Mouse (Mus musculus) spleen, adult 10 weeks (tissue): ENCODE results near the gene Dennd1a. TPM values are rescaled to one million over a fixed set of nuclear protein-coding genes. Genes with fewer than 3 reads are reported as not detected.

ENCODE experiments used
- polyA plus RNA-seq: library from polyadenylated mRNA; stranded (reverse); fragments of 350-450 nt; fragmentation: Illumina TruSeq; extraction: RNeasy Lipid Tissue Mini Kit (QIAGEN cat#74804); gene quantifications from one replicate; pipeline ENCODE4 v1.2.3, GENCODE M21; 2015; ENCODE audit warnings: low replicate concordance; ENCODE audit not compliant: insufficient read depth

Dennd1a gene
- 21.0 TPM for polyA plus RNA-seq

DNA sequence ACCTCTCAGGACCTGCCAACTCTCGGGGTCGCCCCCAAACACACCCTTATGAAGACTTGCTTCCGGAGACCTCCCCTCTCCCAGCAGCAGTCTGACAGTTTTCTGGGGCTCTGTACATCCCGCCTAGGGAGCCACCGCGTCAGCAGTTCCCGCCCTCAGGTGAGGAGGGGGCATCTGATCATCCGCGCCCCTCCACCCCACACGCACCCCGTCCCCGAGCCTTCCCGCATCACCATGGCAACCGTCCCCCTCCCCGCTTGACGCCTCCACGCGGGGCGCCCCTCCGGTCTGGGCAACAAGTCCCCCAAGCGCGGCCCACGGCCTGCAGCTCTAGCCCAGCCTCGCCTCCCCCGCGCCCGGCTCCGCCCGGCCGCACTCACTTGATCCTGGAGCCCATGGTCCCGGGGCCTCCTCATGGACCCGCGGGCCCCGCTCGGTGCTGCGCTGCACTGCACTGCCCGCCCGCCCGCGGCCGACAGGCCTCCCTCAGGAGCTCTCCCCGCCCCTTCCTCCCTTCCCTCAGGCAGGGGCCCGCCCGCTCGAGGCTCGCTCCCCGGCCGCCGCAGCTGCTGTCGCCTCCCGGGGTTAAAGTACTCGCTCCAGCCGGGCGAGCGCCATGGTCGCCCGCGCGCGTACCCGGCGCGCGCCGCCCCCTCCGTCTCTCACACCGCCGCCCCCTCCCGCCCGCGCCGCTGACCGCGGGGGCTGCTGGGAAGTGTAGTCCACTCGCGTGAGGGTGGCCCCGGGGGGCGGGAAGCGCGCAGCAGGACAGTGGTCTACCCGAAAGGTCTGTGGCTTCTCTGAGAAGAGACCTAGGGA lies at the start of gene Dennd1a:
TSS of gene Dennd1a (minus strand) at position 658 of the 819 bp plus-strand sequence.

GRCm38 (mm10) chr2:37776016-37776415 lies 511.2 kb downstream of the Dennd1a start, which contains the start of gene Crb2:
TSS of gene Crb2 (plus strand) at chr2:37776249.

Other genes starting within 250 kb of the Dennd1a start
- 0.08 TPM for gene Lhx2, start 51.9 kb upstream of the Dennd1a start, polyA plus RNA-seq
- 10.8 TPM for gene Nek6, start 224.3 kb upstream of the Dennd1a start, polyA plus RNA-seq